Mouse (Mus musculus) CH12.LX (cell line): ENCODE measurements around the gene Itpr3.

Experiments used
- CHD2 ChIP-seq: IDR thresholded peaks from 2 replicates; pipeline ENCODE4 v1.6.1; 2011; ENCODE audit warnings: low read length, improper control_type of control experiment
- CTCF ChIP-seq, 2 experiments: IDR thresholded peaks in 1 of 2; conservative IDR thresholded peaks in 1 of 2; 2 replicates each; pipeline ENCODE4 v1.5.1; 2011 to 2012; ENCODE audit warnings: low read depth in 2 of 2, low read length in 2 of 2, improper control_type of control experiment in 1 of 2, inconsistent platforms in 1 of 2, mild to moderate bottlenecking in 1 of 2, moderate library complexity in 1 of 2
- EP300 ChIP-seq: IDR thresholded peaks from 2 replicates; pipeline ENCODE4 v1.6.1; 2011; ENCODE audit warnings: low read length, improper control_type of control experiment
- ETS1 ChIP-seq: conservative IDR thresholded peaks from 2 replicates; pipeline ENCODE4 v1.6.1; 2012; ENCODE audit warnings: low read depth, mild to moderate bottlenecking, inconsistent platforms, low read length, improper control_type of control experiment, moderate library complexity
- NELFE ChIP-seq: IDR thresholded peaks from 2 replicates; pipeline ENCODE4 v1.6.1; 2011; ENCODE audit warnings: low read depth, low read length, improper control_type of control experiment
- POLR2A ChIP-seq: IDR thresholded peaks from 2 replicates; pipeline ENCODE4 v1.6.1; 2011; ENCODE audit warnings: low read depth, mild to moderate bottlenecking, improper control_type of control experiment, low read length
- UBTF ChIP-seq: IDR thresholded peaks from 2 replicates; pipeline ENCODE4 v1.6.1; 2012; ENCODE audit warnings: low read depth, mild to moderate bottlenecking, inconsistent platforms, low read length, improper control_type of control experiment, moderate library complexity
- USF1 ChIP-seq: IDR thresholded peaks from 2 replicates; pipeline ENCODE4 v1.6.1; 2014; ENCODE audit warnings: low read depth, mild to moderate bottlenecking, inconsistent platforms, low read length, improper control_type of control experiment
- ZNF384 ChIP-seq: IDR thresholded peaks from 2 replicates; pipeline ENCODE4 v1.6.1; 2012; ENCODE audit warnings: low read depth, low read length, improper control_type of control experiment, inconsistent platforms

- TF ChIP-seq ETS1 (no peak), EP300 (no peak), CTCF (conservative IDR thresholded peaks at IDR 0.05 in 1 of 2, IDR thresholded peaks at IDR 0.05 in 1 of 2; ENCODE audit: low read depth in 2 of 2, low read length in 2 of 2) (no peak), USF1 (no peak), ZNF384 (no peak), UBTF (no peak), CHD2 (no peak), POLR2A (no peak), NELFE (no peak)
These were observed 12.0 kb downstream of the Itpr3 start for GRCm38 (mm10) chr17:27069071-27069470.
